Mouse (Mus musculus): ENCODE measurements at regions not wholly inside any gene's neighbourhood (a gene's known extent, or its start where the extent isn't known, plus 50 kb on each side); places are given as distances from the start of the nearest gene placed in this dataset.

GRCm38 (mm10) chr5:149911968-149912367 is 106.5 kb upstream of the Rxfp2 start:
- Histone ChIP-seq H3K27ac (no peak overlapping the region), H3K9me3 (replicated peaks) (no peaks in the 10 kb centered on the region), H3K36me3 (no peaks in the 10 kb centered on the region), H3K4me3 (no peak overlapping the region), H3K27me3 (ENCODE audit: low read depth, poor library complexity, severe bottlenecking) (no peaks in the 10 kb centered on the region), H3K4me1 (peaks cover 23% of the 10 kb centered on the region)
- WGBS = 84% methylated on average over 8 of the region's 8 CpGs
- peak; percentile 39 for DNase-seq (ENCODE audit: low spot score)

GRCm38 (mm10) chr5:149915761-149916160 is 102.7 kb upstream of the Rxfp2 start:
- H3K4me3 ChIP-seq = no peak overlapping the region

GRCm38 (mm10) chr5:149917374-149917773 is 101.1 kb upstream of the Rxfp2 start:
- WGBS = 22% methylated on average over 3 of the region's 3 CpGs
- Histone ChIP-seq H3K27me3 (ENCODE audit: low read depth, poor library complexity, severe bottlenecking) (no peaks in the 10 kb centered on the region), H3K4me3 (no peak overlapping the region), H3K4me1 (no peaks in the 10 kb centered on the region), H3K9me3 (replicated peaks) (no peaks in the 10 kb centered on the region), H3K36me3 (no peaks in the 10 kb centered on the region), H3K27ac (no peak overlapping the region)
- DNase-seq (ENCODE audit: low spot score) = peak; percentile 43

More at GRCm38 (mm10) chr5:149915761-149916160, 102.7 kb upstream of the Rxfp2 start:
- Histone ChIP-seq H3K9me3 (replicated peaks) (no peaks in the 10 kb centered on the region), H3K27me3 (ENCODE audit: low read depth, poor library complexity, severe bottlenecking) (no peaks in the 10 kb centered on the region), H3K4me1 (no peaks in the 10 kb centered on the region), H3K36me3 (no peaks in the 10 kb centered on the region), H3K27ac (no peak overlapping the region)
- DNase-seq (ENCODE audit: low spot score) = no peak

GRCm38 (mm10) chr5:149919097-149919496 is 99.4 kb upstream of the Rxfp2 start:
- Histone ChIP-seq H3K4me3 (no peak overlapping the region), H3K27me3 (ENCODE audit: low read depth, poor library complexity, severe bottlenecking) (no peaks in the 10 kb centered on the region), H3K9me3 (replicated peaks) (no peaks in the 10 kb centered on the region), H3K4me1 (no peaks in the 10 kb centered on the region), H3K27ac (no peak overlapping the region), H3K36me3 (no peaks in the 10 kb centered on the region)
- 60% methylated on average over 4 of the region's 4 CpGs for WGBS
- DNase-seq (ENCODE audit: low spot score) = no peak

GRCm38 (mm10) chr5:149920326-149920725 is 98.1 kb upstream of the Rxfp2 start:
- Histone ChIP-seq H3K4me1 (no peaks in the 10 kb centered on the region), H3K4me3 (no peak overlapping the region), H3K36me3 (no peaks in the 10 kb centered on the region), H3K27me3 (ENCODE audit: low read depth, poor library complexity, severe bottlenecking) (no peaks in the 10 kb centered on the region), H3K9me3 (replicated peaks) (no peaks in the 10 kb centered on the region), H3K27ac (no peak overlapping the region)
- 94% methylated on average over 4 of the region's 4 CpGs for WGBS
- DNase-seq (ENCODE audit: low spot score) = no peak

GRCm38 (mm10) chr5:149924501-149924900 is 94.0 kb upstream of the Rxfp2 start:
- H3K27me3 ChIP-seq (ENCODE audit: low read depth, poor library complexity, severe bottlenecking) = no peaks in the 10 kb centered on the region
- H3K27ac ChIP-seq = no peak overlapping the region
- no peak overlapping the region for H3K4me3 ChIP-seq
- no peaks in the 10 kb centered on the region for H3K36me3 ChIP-seq
- H3K9me3 ChIP-seq (replicated peaks) = no peaks in the 10 kb centered on the region
- WGBS = 92% methylated on average over 10 of the region's 10 CpGs
- DNase-seq (ENCODE audit: low spot score) = no peak
- H3K4me1 ChIP-seq = no peaks in the 10 kb centered on the region

GRCm38 (mm10) chr5:149926786-149927185 is 91.7 kb upstream of the Rxfp2 start:
- Histone ChIP-seq H3K27ac (no peak overlapping the region), H3K9me3 (replicated peaks) (no peaks in the 10 kb centered on the region), H3K27me3 (ENCODE audit: low read depth, poor library complexity, severe bottlenecking) (no peaks in the 10 kb centered on the region), H3K4me1 (peaks cover 6% of the 10 kb centered on the region), H3K36me3 (no peaks in the 10 kb centered on the region), H3K4me3 (no peak overlapping the region)
- DNase-seq (ENCODE audit: low spot score) = no peak
- WGBS = 79% methylated on average over 2 of the region's 2 CpGs

- H3K27ac ChIP-seq = no peak overlapping the region
- peaks cover 25% of the 10 kb centered on the region for H3K4me1 ChIP-seq
- H3K4me3 ChIP-seq = no peak overlapping the region
- no peak for DNase-seq (ENCODE audit: low spot score)
- WGBS = 83% methylated on average over 9 of the region's 9 CpGs
- no peaks in the 10 kb centered on the region for H3K9me3 ChIP-seq (replicated peaks)
- H3K36me3 ChIP-seq = no peaks in the 10 kb centered on the region
- no peaks in the 10 kb centered on the region for H3K27me3 ChIP-seq (ENCODE audit: low read depth, poor library complexity, severe bottlenecking)
Measured at GRCm38 (mm10) chr5:149931574-149932161, 86.8 kb upstream of the Rxfp2 start.

GRCm38 (mm10) chr5:149932220-149932619 is 86.3 kb upstream of the Rxfp2 start:
- 60% methylated on average over 4 of the region's 4 CpGs for WGBS
- H3K4me1 ChIP-seq = peaks cover 25% of the 10 kb centered on the region
- no peaks in the 10 kb centered on the region for H3K9me3 ChIP-seq (replicated peaks)
- H3K27me3 ChIP-seq (ENCODE audit: low read depth, poor library complexity, severe bottlenecking) = no peaks in the 10 kb centered on the region
- H3K4me3 ChIP-seq = no peak overlapping the region
- no peak for DNase-seq (ENCODE audit: low spot score)
- H3K36me3 ChIP-seq = no peaks in the 10 kb centered on the region
- H3K27ac ChIP-seq = no peak overlapping the region

- H3K4me3 ChIP-seq = no peak overlapping the region
- no peaks in the 10 kb centered on the region for H3K36me3 ChIP-seq
- H3K27me3 ChIP-seq (ENCODE audit: low read depth, poor library complexity, severe bottlenecking) = no peaks in the 10 kb centered on the region
- no peak for DNase-seq (ENCODE audit: low spot score)
- H3K27ac ChIP-seq = no peak overlapping the region
- H3K9me3 ChIP-seq (replicated peaks) = no peaks in the 10 kb centered on the region
- no peaks in the 10 kb centered on the region for H3K4me1 ChIP-seq
Measured at GRCm38 (mm10) chr5:149945651-149946050, 72.8 kb upstream of the Rxfp2 start.

GRCm38 (mm10) chr5:149947491-149947890 is 71.0 kb upstream of the Rxfp2 start:
- no peak overlapping the region for H3K27ac ChIP-seq
- no peaks in the 10 kb centered on the region for H3K9me3 ChIP-seq (replicated peaks)
- no peaks in the 10 kb centered on the region for H3K36me3 ChIP-seq
- WGBS = 93% methylated on average over 2 of the region's 2 CpGs
- no peaks in the 10 kb centered on the region for H3K4me1 ChIP-seq
- no peaks in the 10 kb centered on the region for H3K27me3 ChIP-seq (ENCODE audit: low read depth, poor library complexity, severe bottlenecking)
- no peak for DNase-seq (ENCODE audit: low spot score)
- no peak overlapping the region for H3K4me3 ChIP-seq

- Histone ChIP-seq H3K27ac (no peak overlapping the region), H3K36me3 (no peaks in the 10 kb centered on the region), H3K27me3 (ENCODE audit: low read depth, poor library complexity, severe bottlenecking) (no peaks in the 10 kb centered on the region), H3K9me3 (replicated peaks) (no peaks in the 10 kb centered on the region), H3K4me1 (no peaks in the 10 kb centered on the region), H3K4me3 (no peak overlapping the region)
- WGBS = 94% methylated on average over 4 of the region's 4 CpGs
- no peak for DNase-seq (ENCODE audit: low spot score)
Measured at GRCm38 (mm10) chr5:149956931-149957330, 61.5 kb upstream of the Rxfp2 start.

- Histone ChIP-seq H3K4me1 (peaks cover 12% of the 10 kb centered on the region), H3K27me3 (ENCODE audit: low read depth, poor library complexity, severe bottlenecking) (no peaks in the 10 kb centered on the region), H3K36me3 (no peaks in the 10 kb centered on the region), H3K27ac (no peak overlapping the region), H3K4me3 (no peak overlapping the region), H3K9me3 (replicated peaks) (no peaks in the 10 kb centered on the region)
- no peak for DNase-seq (ENCODE audit: low spot score)
- WGBS = 88% methylated on average over 11 of the region's 11 CpGs
Measured at GRCm38 (mm10) chr5:149961178-149961577, 57.3 kb upstream of the Rxfp2 start.

- peak; percentile 39 for DNase-seq (ENCODE audit: low spot score)
- 20% methylated on average over 13 of the region's 13 CpGs for WGBS
- H3K36me3 ChIP-seq = no peaks in the 10 kb centered on the region
- no peaks in the 10 kb centered on the region for H3K9me3 ChIP-seq (replicated peaks)
- peak overlapping the region; percentile 32; the same call in 1 of the 2 replicates for H3K4me3 ChIP-seq
- peaks cover 12% of the 10 kb centered on the region for H3K4me1 ChIP-seq
- H3K27ac ChIP-seq = no peak overlapping the region; the same call in 1 of the 2 replicates
- no peaks in the 10 kb centered on the region for H3K27me3 ChIP-seq (ENCODE audit: low read depth, poor library complexity, severe bottlenecking)
Measured at GRCm38 (mm10) chr5:149964748-149965147, 53.7 kb upstream of the Rxfp2 start.
